ENCODE assay signal across 1 mouse cellular context in the genomic region with DNA sequence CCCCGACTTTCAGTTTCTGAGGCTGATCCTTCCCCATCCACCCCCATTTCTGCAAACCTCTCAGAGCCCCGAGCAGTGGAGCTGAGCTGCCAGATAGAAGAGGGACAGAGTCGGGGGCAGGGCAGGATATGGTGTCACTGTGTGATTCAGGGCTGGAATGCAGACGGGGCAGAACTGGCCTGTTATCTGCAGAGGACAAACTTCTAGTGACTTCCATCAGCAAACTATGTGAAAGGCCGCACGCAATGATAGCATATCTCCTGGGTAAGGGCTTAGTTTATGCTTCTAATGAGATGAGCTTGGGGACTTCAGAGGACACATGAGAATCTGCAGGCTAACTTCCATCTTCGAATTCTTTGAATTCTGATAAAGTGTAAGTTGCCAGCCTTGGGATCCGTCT.
TF ChIP-seq lines count a peak whose summit lies in the region.

No protein-coding gene starts in this region.

TF ChIP-seq in MEL, 35 proteins besides CTCF, POLR2A, EP300 and RAD21 (continued from another document):
- TF ChIP-seq USF1 (IDR thresholded peaks at IDR 0.05; ENCODE audit: low read depth, low read length) = no peak
- peak; percentile 56; the same call in 1 of the 2 replicates for TF ChIP-seq HCFC1 (IDR thresholded peaks at IDR 0.05; ENCODE audit: low read depth, low read length)
- TF ChIP-seq BHLHE40 (IDR thresholded peaks at IDR 0.05; ENCODE audit: borderline replicate concordance, low read depth, low read length) = peak; percentile 72; the same call in 1 of the 2 replicates
- TF ChIP-seq ZMIZ1 (IDR thresholded peaks at IDR 0.05; ENCODE audit: low read depth, low read length) = peak; percentile 58; the same call in 1 of the 2 replicates
- TF ChIP-seq NRF1 (IDR thresholded peaks at IDR 0.05; ENCODE audit: insufficient read depth, low read depth, low read length, poor library complexity, severe bottlenecking) = no peak
- no peak for TF ChIP-seq MAFK (IDR thresholded peaks at IDR 0.05; ENCODE audit: borderline replicate concordance, low read depth, low read length)
- no peak for TF ChIP-seq CHD1 (IDR thresholded peaks at IDR 0.05; ENCODE audit: low read depth, low read length)
- TF ChIP-seq TAL1 (IDR thresholded peaks at IDR 0.05; ENCODE audit: low read length) = peak; percentile 94
- TF ChIP-seq JUND (IDR thresholded peaks at IDR 0.05; ENCODE audit: low read depth, low read length) = 0 out of 2 replicates have a peak, but pooled peaks have one; percentile 70
- TF ChIP-seq TCF12 (IDR thresholded peaks at IDR 0.05; ENCODE audit: low read depth, low read length) = peak; percentile 98
- peak; percentile 92 for TF ChIP-seq RCOR1 (IDR thresholded peaks at IDR 0.05; ENCODE audit: low read depth, low read length)
- 0 out of 2 replicates have a peak, but pooled peaks have one; percentile 31 for TF ChIP-seq MEF2A (IDR thresholded peaks at IDR 0.05; ENCODE audit: extremely low read depth, insufficient replicate concordance, low read depth, low read length, poor library complexity, severe bottlenecking)
- no peak for TF ChIP-seq SMC3 (IDR thresholded peaks at IDR 0.05; ENCODE audit: low read depth, low read length)
- TF ChIP-seq GATA1 (IDR thresholded peaks at IDR 0.05; ENCODE audit: low read depth, low read length) = peak; percentile 99
- peak; percentile 75 for TF ChIP-seq MYB (IDR thresholded peaks at IDR 0.05; ENCODE audit: low read depth, low read length)
- peak; percentile 80 for TF ChIP-seq MAZ (IDR thresholded peaks at IDR 0.05; ENCODE audit: low read depth, low read length)
